Mouse (Mus musculus) common myeloid progenitor, adult 5-6 weeks (primary cell): ENCODE measurements around the gene Methig1. TPM values are rescaled to one million over a fixed set of nuclear protein-coding genes. Genes with fewer than 3 reads are reported as not detected.
"Not testable (repeated sequence)": the region's sequence is repeated elsewhere in the genome, so short reads cannot be mapped to it uniquely, and the experiment has no call there.

Experiments
- ATAC-seq: replicated peaks from 2 replicates; pipeline ENCODE4 v1.8.0; 2016; ENCODE audit warnings: low read depth, mild to moderate bottlenecking, moderate TSS enrichment, inconsistent platforms; ENCODE audit not compliant: poor library complexity, severe bottlenecking
- total RNA-seq: library from RNA; stranded (forward); fragments of 200-1000, 187-1606 nt; gene quantifications from 2 replicates; pipeline ENCODE4 v1.2.3, GENCODE M21; 2017

The Methig1 gene
- total RNA-seq, result not detected in 2 replicates

- ATAC-seq, result no peak
Observed at GRCm38 (mm10) chr15:100352711-100353250, at the start of gene Methig1, which contains the start of gene Mettl7a2. Methig1 (plus strand) TSS chr15:100353149. Mettl7a2 (plus strand) TSS chr15:100353200.

GRCm38 (mm10) chr15:100303428-100304018 lies 49.4 kb upstream of the Methig1 start:
- no peak for ATAC-seq

- peak; percentile 66 for ATAC-seq
Observed at GRCm38 (mm10) chr15:100304019-100304991, 48.6 kb upstream of the Methig1 start, which contains the start of gene Mettl7a1. Mettl7a1 (plus strand) TSS chr15:100304140.

- ATAC-seq, result no peak
Observed at GRCm38 (mm10) chr15:100306201-100306600, 46.7 kb upstream of the Methig1 start.

GRCm38 (mm10) chr15:100307438-100308096 lies 45.4 kb upstream of the Methig1 start:
- peak; percentile 30; the same call in 1 of the 2 replicates for ATAC-seq

GRCm38 (mm10) chr15:100312346-100312745 lies 40.6 kb upstream of the Methig1 start:
- peak; percentile 84 for ATAC-seq

- ATAC-seq, result no peak
Observed at GRCm38 (mm10) chr15:100314448-100315145, 38.4 kb upstream of the Methig1 start.

- ATAC-seq, result 0 out of 2 replicates have a peak, but pooled peaks have one; percentile 18
Observed at GRCm38 (mm10) chr15:100318014-100318671, 34.8 kb upstream of the Methig1 start.

GRCm38 (mm10) chr15:100319884-100320283 lies 33.1 kb upstream of the Methig1 start:
- no peak for ATAC-seq

- ATAC-seq, result no peak
Observed at GRCm38 (mm10) chr15:100320295-100320905, 32.5 kb upstream of the Methig1 start.

GRCm38 (mm10) chr15:100321134-100321533 lies 31.8 kb upstream of the Methig1 start:
- no peak; the same call in 1 of the 2 replicates for ATAC-seq

- ATAC-seq, result peak; percentile 87
Observed at GRCm38 (mm10) chr15:100324021-100324591, 28.8 kb upstream of the Methig1 start.

GRCm38 (mm10) chr15:100325235-100325634 lies 27.7 kb upstream of the Methig1 start:
- no peak for ATAC-seq

GRCm38 (mm10) chr15:100328089-100328488 lies 24.9 kb upstream of the Methig1 start:
- ATAC-seq, result not testable (repeated sequence)

- not testable (repeated sequence) for ATAC-seq
Observed at GRCm38 (mm10) chr15:100329336-100329735, 23.6 kb upstream of the Methig1 start.

GRCm38 (mm10) chr15:100330739-100331138 lies 22.2 kb upstream of the Methig1 start:
- ATAC-seq, result no peak

GRCm38 (mm10) chr15:100332077-100332961 lies 20.6 kb upstream of the Methig1 start:
- peak; percentile 86 for ATAC-seq
